Mouse (Mus musculus) MEL (cell line): ENCODE data around the gene Eomes. TPM values are rescaled to one million over a fixed set of nuclear protein-coding genes. Genes with fewer than 3 reads are reported as not detected.

Source experiments
- DNase-seq: peaks from one replicate; pipeline ENCODE4 v3.0.0; 2011; ENCODE audit warnings: low read depth, low spot score
- H3K27ac ChIP-seq: 2 replicates; pipeline ENCODE4 v1.5.1; 2012; ENCODE audit warnings: low read depth, mild to moderate bottlenecking, control low read depth, low read length, moderate library complexity; ENCODE audit not compliant: control insufficient read depth
- H3K27me3 ChIP-seq, 2 experiments: fragments of 150-350 bp in 1 of 2; sonication (generic) in 1 of 2; 2 replicates each; pipeline ENCODE4 v1.6.1; 2012; ENCODE audit warnings: low read length in 2 of 2, mild to moderate bottlenecking in 2 of 2, improper control_type of control experiment in 1 of 2, moderate library complexity in 1 of 2; ENCODE audit not compliant: insufficient read depth in 2 of 2, control insufficient read depth in 1 of 2
- H3K36me3 ChIP-seq, 2 experiments: 2 replicates each; pipeline ENCODE4 v1.6.1; 2012 to 2014; ENCODE audit warnings: low read length in 2 of 2, improper control_type of control experiment in 1 of 2, inconsistent platforms in 1 of 2, mild to moderate bottlenecking in 1 of 2; ENCODE audit not compliant: insufficient read depth in 2 of 2, control insufficient read depth in 1 of 2
- H3K4me1 ChIP-seq, 2 experiments: fragments of 150-350 bp in 1 of 2; sonication (generic) in 1 of 2; 2 replicates each; pipeline ENCODE4 v1.6.1; 2012; ENCODE audit warnings: low read length in 2 of 2, improper control_type of control experiment in 1 of 2, mild to moderate bottlenecking in 1 of 2; ENCODE audit not compliant: insufficient read depth in 2 of 2, control insufficient read depth in 1 of 2
- H3K4me3 ChIP-seq, 2 experiments: fragments of 150-350 bp in 1 of 2; sonication (generic) in 1 of 2; 2 replicates each; pipeline ENCODE4 v1.5.1; 2012; ENCODE audit warnings: low read depth in 2 of 2, low read length in 2 of 2, mild to moderate bottlenecking in 2 of 2, moderate library complexity in 2 of 2, control low read depth in 1 of 2, improper control_type of control experiment in 1 of 2; ENCODE audit not compliant: control insufficient read depth in 1 of 2, insufficient read depth in 1 of 2
- H3K79me2 ChIP-seq: 2 replicates; pipeline ENCODE4 v1.6.1; 2012; ENCODE audit warnings: mild to moderate bottlenecking, low read length, moderate library complexity; ENCODE audit not compliant: control insufficient read depth, poor library complexity, insufficient read depth
- H3K9ac ChIP-seq: 2 replicates; pipeline ENCODE4 v1.6.1; 2012; ENCODE audit warnings: low read depth, mild to moderate bottlenecking, control low read depth, low read length, moderate library complexity; ENCODE audit not compliant: control insufficient read depth, poor library complexity, severe bottlenecking
- H3K9me3 ChIP-seq: fragments of 150-350 bp; sonication (generic); replicated peaks from 2 replicates; pipeline ENCODE4 v1.6.1; 2012; ENCODE audit warnings: mild to moderate bottlenecking, low read length, improper control_type of control experiment, moderate library complexity; ENCODE audit not compliant: insufficient read depth
- BHLHE40 ChIP-seq: IDR thresholded peaks from 2 replicates; pipeline ENCODE4 v1.6.1; 2012; ENCODE audit warnings: low read depth, mild to moderate bottlenecking, inconsistent platforms, low read length, improper control_type of control experiment, borderline replicate concordance
- CHD1 ChIP-seq: IDR thresholded peaks from 2 replicates; pipeline ENCODE4 v1.6.1; 2012; ENCODE audit warnings: low read depth, mild to moderate bottlenecking, inconsistent platforms, low read length, improper control_type of control experiment
- CHD2 ChIP-seq: IDR thresholded peaks from 2 replicates; pipeline ENCODE4 v1.6.1; 2011; ENCODE audit warnings: low read length, improper control_type of control experiment
- CTCF ChIP-seq, 3 experiments: IDR thresholded peaks in 2 of 3; conservative IDR thresholded peaks in 1 of 3; 2 replicates each; pipeline ENCODE4 v1.5.1; 2011 to 2012; ENCODE audit warnings: low read length in 3 of 3, low read depth in 2 of 3, mild to moderate bottlenecking in 2 of 3, improper control_type of control experiment in 1 of 3, inconsistent platforms in 1 of 3, mixed read lengths in 1 of 3, moderate library complexity in 1 of 3; ENCODE audit not compliant: control insufficient read depth in 1 of 3, insufficient read depth in 1 of 3, poor library complexity in 1 of 3, severe bottlenecking in 1 of 3
- E2F4 ChIP-seq: IDR thresholded peaks from 2 replicates; pipeline ENCODE4 v1.6.1; 2011; ENCODE audit warnings: low read depth, low read length, improper control_type of control experiment, borderline replicate concordance
- ELF1 ChIP-seq: IDR thresholded peaks from 2 replicates; pipeline ENCODE4 v1.6.1; 2014; ENCODE audit warnings: low read depth, mild to moderate bottlenecking, inconsistent platforms, low read length, improper control_type of control experiment, moderate library complexity
- GABPA ChIP-seq: IDR thresholded peaks from 2 replicates; pipeline ENCODE4 v1.6.1; 2012; ENCODE audit warnings: low read depth, mild to moderate bottlenecking, inconsistent platforms, low read length, improper control_type of control experiment, moderate library complexity
- GATA1 ChIP-seq: IDR thresholded peaks from 2 replicates; pipeline ENCODE4 v1.6.1; 2011; ENCODE audit warnings: low read depth, low read length, improper control_type of control experiment
- HCFC1 ChIP-seq: IDR thresholded peaks from 2 replicates; pipeline ENCODE4 v1.6.1; 2012; ENCODE audit warnings: low read depth, mild to moderate bottlenecking, inconsistent platforms, low read length, improper control_type of control experiment, moderate library complexity
- KAT2A ChIP-seq: conservative IDR thresholded peaks from 2 replicates; pipeline ENCODE4 v1.6.1; 2012; ENCODE audit warnings: low read depth, low read length, improper control_type of control experiment, inconsistent platforms
- MAFK ChIP-seq: IDR thresholded peaks from 2 replicates; pipeline ENCODE4 v1.6.1; 2011; ENCODE audit warnings: low read depth, mild to moderate bottlenecking, low read length, improper control_type of control experiment, borderline replicate concordance
- MAX ChIP-seq: IDR thresholded peaks from 2 replicates; pipeline ENCODE4 v1.6.1; 2011; ENCODE audit warnings: low read length, improper control_type of control experiment
- MAZ ChIP-seq: IDR thresholded peaks from 2 replicates; pipeline ENCODE4 v1.6.1; 2012; ENCODE audit warnings: low read depth, mild to moderate bottlenecking, inconsistent platforms, low read length, improper control_type of control experiment
- MEF2A ChIP-seq: IDR thresholded peaks from 2 replicates; pipeline ENCODE4 v1.6.1; 2014; ENCODE audit warnings: low read depth, mild to moderate bottlenecking, inconsistent platforms, low read length, improper control_type of control experiment; ENCODE audit not compliant: poor library complexity, insufficient replicate concordance, severe bottlenecking; ENCODE audit errors: extremely low read depth
- MXI1 ChIP-seq: IDR thresholded peaks from 2 replicates; pipeline ENCODE4 v1.6.1; 2011; ENCODE audit warnings: mild to moderate bottlenecking, low read depth, low read length, improper control_type of control experiment
- MYB ChIP-seq: IDR thresholded peaks from 2 replicates; pipeline ENCODE4 v1.6.1; 2011; ENCODE audit warnings: mild to moderate bottlenecking, low read depth, low read length, improper control_type of control experiment
- NRF1 ChIP-seq: IDR thresholded peaks from 2 replicates; pipeline ENCODE4 v1.6.1; 2014; ENCODE audit warnings: low read depth, mild to moderate bottlenecking, inconsistent platforms, low read length, improper control_type of control experiment, moderate library complexity; ENCODE audit not compliant: poor library complexity, insufficient read depth, severe bottlenecking
- POLR2AphosphoS2 ChIP-seq: IDR thresholded peaks from 2 replicates; pipeline ENCODE4 v1.6.1; 2011; ENCODE audit warnings: low read length, improper control_type of control experiment
- POLR2AphosphoS5 ChIP-seq: IDR thresholded peaks from 2 replicates; pipeline ENCODE4 v1.6.1; 2012; ENCODE audit warnings: low read depth, borderline replicate concordance, mild to moderate bottlenecking, inconsistent platforms, low read length, moderate library complexity, mixed read lengths
- TCF12 ChIP-seq: IDR thresholded peaks from 2 replicates; pipeline ENCODE4 v1.6.1; 2014; ENCODE audit warnings: low read depth, mild to moderate bottlenecking, inconsistent platforms, low read length, improper control_type of control experiment, moderate library complexity
- USF1 ChIP-seq: IDR thresholded peaks from 2 replicates; pipeline ENCODE4 v1.6.1; 2014; ENCODE audit warnings: low read depth, mild to moderate bottlenecking, inconsistent platforms, low read length, improper control_type of control experiment, moderate library complexity
- ZC3H11A ChIP-seq: IDR thresholded peaks from 2 replicates; pipeline ENCODE4 v1.6.1; 2012; ENCODE audit warnings: low read depth, mild to moderate bottlenecking, inconsistent platforms, low read length, improper control_type of control experiment
- polyA plus RNA-seq, 2 experiments: library from polyadenylated mRNA; stranded (reverse) in 1 of 2; unstranded in 1 of 2; fragments of >175 nt in 1 of 2; fragments of >200 nt in 1 of 2; gene quantifications; 2 replicates each; pipeline versions ENCODE4 v1.2.1 to v1.2.4; 2012; ENCODE audit warnings: low replicate concordance in 2 of 2, low read depth in 1 of 2; ENCODE audit not compliant: insufficient read length in 2 of 2, insufficient read depth in 1 of 2, missing spikeins in 1 of 2
- total RNA-seq: library from RNA; depleted of rRNA; stranded (reverse); fragments of 300-350 nt; gene quantifications from 2 replicates; pipeline ENCODE4 v1.2.3, GENCODE M21; 2012

Eomes gene
- total and polyA plus RNA-seq, 3 experiments, result not detected

- Histone ChIP-seq H3K36me3 (peaks cover 0 to 3% of the 10 kb centered on the region in 2 experiments; a peak in 2 of 4 replicates), H3K9ac (no peak overlapping the region), H3K27me3 (no peaks in the 10 kb centered on the region)
These were observed 2.3 kb downstream of the Eomes start for GRCm38 (mm10) chr9:118480292-118480690.

GRCm38 (mm10) chr9:118482210-118482609 is 4.2 kb downstream of the Eomes start:
- Histone ChIP-seq H3K36me3 (peaks cover 0 to 3% of the 10 kb centered on the region in 2 experiments; a peak in 2 of 4 replicates), H3K9me3 (no peaks in the 10 kb centered on the region)
- no peak for TF ChIP-seq POLR2AphosphoS2
- no peak for TF ChIP-seq NRF1
- no peak for TF ChIP-seq TCF12
- no peak for TF ChIP-seq MYB
- no peak for TF ChIP-seq CHD2
- TF ChIP-seq, all 39 proteins: peak for 0
- H3K9ac ChIP-seq, result no peak overlapping the region
- H3K27ac ChIP-seq, result no peak overlapping the region
- peaks cover 0 to 4% of the 10 kb centered on the region in 2 experiments; a peak in 1 of 4 replicates for H3K4me1 ChIP-seq
- no peak overlapping the region for H3K4me3 ChIP-seq
- H3K27me3 ChIP-seq, result no peaks in the 10 kb centered on the region
- no peaks in the 10 kb centered on the region for H3K79me2 ChIP-seq
- DNase-seq, result no peak

More at GRCm38 (mm10) chr9:118480292-118480690, 2.3 kb downstream of the Eomes start:
- Histone ChIP-seq H3K9me3 (no peaks in the 10 kb centered on the region), H3K4me1 (peaks cover 0 to 4% of the 10 kb centered on the region in 2 experiments; a peak in 1 of 4 replicates), H3K27ac (no peak overlapping the region), H3K4me3 (no peak overlapping the region), H3K79me2 (no peaks in the 10 kb centered on the region)
- no peak for DNase-seq
- TF ChIP-seq GABPA, result no peak
- TF ChIP-seq POLR2AphosphoS5, result no peak
- TF ChIP-seq HCFC1, result no peak
- TF ChIP-seq ZC3H11A, result no peak
- TF ChIP-seq E2F4, result no peak
- no peak for TF ChIP-seq USF1
- no peak for TF ChIP-seq NRF1
- TF ChIP-seq BHLHE40, result no peak
- TF ChIP-seq ELF1, result no peak
- TF ChIP-seq KAT2A, result no peak
- no peak for TF ChIP-seq GATA1
- TF ChIP-seq MAZ, result no peak
- TF ChIP-seq CHD1, result no peak
- no peak for TF ChIP-seq MAFK
- TF ChIP-seq MXI1, result no peak
- TF ChIP-seq CTCF (IDR thresholded peaks at IDR 0.05 in 2 of 3, conservative IDR thresholded peaks at IDR 0.05 in 1 of 3; ENCODE audit: control insufficient read depth in 1 of 3, insufficient read depth in 1 of 3, low read depth in 2 of 3, low read length in 3 of 3, poor library complexity in 1 of 3, severe bottlenecking in 1 of 3), result no peak
- TF ChIP-seq MAX, result no peak
- no peak for TF ChIP-seq MYB
- TF ChIP-seq CHD2, result no peak
- TF ChIP-seq MEF2A, result no peak
